7 mouse cellular contexts compared by ENCODE assay signal in genomic region chr17:64331898-64332769, GRCm38 (mm10). TPM values are rescaled to one million over a fixed set of nuclear protein-coding genes. Genes with fewer than 3 reads are reported as not detected.
DNase-seq lines count a peak whose midpoint lies in the region; ATAC-seq lines count a peak whose summit lies in the region.

TSS of gene Pja2 (minus strand) at chr17:64331916.

- intact Hi-C loops in gastrocnemius, postnatal 36 days (cut with DNase I), result no loop called here
- intact Hi-C loops in left cerebral cortex, postnatal 25 days (cut with DNase I), result loop anchor here (2.0 kb wide), 1 partner anchor 269 kb away; the partner anchor contains the start of gene Man2a1

- no peaks in the 10 kb centered on the region for H3K4me1 ChIP-seq in intestine, embryonic 15.5 days (replicated peaks)
- peaks cover 13% of the 10 kb centered on the region for H3K4me1 ChIP-seq in midbrain, embryonic 10.5 days

- no peaks in the 10 kb centered on the region for H3K36me3 ChIP-seq in intestine, embryonic 15.5 days
- 0 out of 2 replicates have a peak, but pooled peaks cover 3% of the 10 kb centered on the region for H3K36me3 ChIP-seq in midbrain, embryonic 10.5 days

- DNase-seq in adrenal gland, adult 2 months, result peak; percentile 100
- peak; percentile 97 for DNase-seq in embryo, embryonic 11.5 days (ENCODE audit: low read depth, low spot score)
- peak; percentile 99 for DNase-seq in gastrocnemius, postnatal 36 days
- peak; percentile 99 to 100 for DNase-seq in left cerebral cortex, postnatal 25 days (ENCODE audit: low spot score in 2 of 2)
- peak; percentile 99 for DNase-seq in midbrain, embryonic 10.5 days (ENCODE audit: low spot score)
- DNase-seq in right cerebral cortex, postnatal 4 days, result peak; percentile 100

- peak within 1 kb of the TSS; percentile 79 for H3K4me2 ChIP-seq in intestine, embryonic 15.5 days (replicated peaks)

- peak within 1 kb of the TSS; percentile 98 for H3K27ac ChIP-seq in intestine, embryonic 15.5 days
- H3K27ac ChIP-seq in midbrain, embryonic 10.5 days (replicated peaks), result peak within 1 kb of the TSS; percentile 96

- H3K9ac ChIP-seq in intestine, embryonic 15.5 days, result peak within 1 kb of the TSS; percentile 99

- H3K9me3 ChIP-seq in intestine, embryonic 15.5 days, result no peaks in the 10 kb centered on the region
- H3K9me3 ChIP-seq in midbrain, embryonic 10.5 days (replicated peaks), result no peaks in the 10 kb centered on the region

- WGBS in intestine, embryonic 15.5 days, result under 1% methylated on average over 47 of the region's 60 CpGs
- under 1% methylated on average over 60 of the region's 60 CpGs for WGBS in midbrain, embryonic 10.5 days

- H3K4me3 ChIP-seq in intestine, embryonic 15.5 days (replicated peaks), result peak within 1 kb of the TSS; percentile 100
- peak within 1 kb of the TSS; percentile 96 for H3K4me3 ChIP-seq in midbrain, embryonic 10.5 days

- ATAC-seq in intestine, embryonic 15.5 days, result peak; percentile 99

- H3K27me3 ChIP-seq in intestine, embryonic 15.5 days (replicated peaks), result no peaks in the 10 kb centered on the region
- no peaks in the 10 kb centered on the region for H3K27me3 ChIP-seq in midbrain, embryonic 10.5 days (ENCODE audit: low read depth, poor library complexity, severe bottlenecking)

RNA-seq across cellular contexts. Expression of gene Pja2, which starts in this region (rescaled TPM):
- 10 to 100 TPM; 66.3 to 81.0 TPM for total RNA-seq in adrenal gland, adult 2 months (2021)
- 9.7 and 13.5 TPM in 2 replicates for polyA plus RNA-seq in adrenal gland, adult 2 months (2012; rRNA removed)
- 10 to 100 TPM; 85.5 to 88.0 TPM for total RNA-seq in gastrocnemius, postnatal 36 days (2021)
- 54.3 and 58.6 TPM in 2 replicates for polyA plus RNA-seq in intestine, embryonic 15.5 days (2015; fragmentation: Nextera tagmentation; extraction: Ambion mirVana)
- 100 to 1,000 TPM; 434 to 438 TPM for total RNA-seq in left cerebral cortex, postnatal 25 days (2021)
- 58.9 and 71.2 TPM in 2 replicates for polyA plus RNA-seq in midbrain, embryonic 10.5 days (2016; fragmentation: Nextera tagmentation; extraction: Ambion mirVana)

Comparison
In these comparisons a context has a peak if more than half of its experiments do, and no peak if none do; other contexts are left out.
1. Peak in every context shown above with its lines: DNase-seq, ATAC-seq, H3K4me3 ChIP-seq and H3K27ac ChIP-seq.
2. RNA of gene Pja2 (total RNA-seq): 434 to 438 TPM in left cerebral cortex, postnatal 25 days; 85.5 to 88.0 TPM in gastrocnemius, postnatal 36 days and 66.3 to 81.0 TPM in adrenal gland, adult 2 months; every median in the first group is over 4 times any median in the second.